Mouse (Mus musculus) CD8-positive naive resting alpha-beta T cell, adult 2 months (primary cell): ENCODE measurements around the gene Fam102a.
"Not testable (repeated sequence)": the region's sequence is repeated elsewhere in the genome, so short reads cannot be mapped to it uniquely, and the experiment has no call there.

Source experiments
- DNase-seq, 2 experiments: peaks; one replicate each; pipeline ENCODE4 v3.0.0; 2022; ENCODE audit warnings: low read depth in 2 of 2, low spot score in 2 of 2

Gene Fam102a

GRCm38 (mm10) chr2:32534733-32535471 lies at the start of gene Fam102a:
TSS of gene Fam102a (plus strand) at chr2:32535332.
- DNase-seq: peak; percentile 96 to 97

- DNase-seq: no peak
Measured at GRCm38 (mm10) chr2:32485751-32486150, 49.4 kb upstream of the Fam102a start.

- no peak for DNase-seq
Measured at GRCm38 (mm10) chr2:32486155-32486554, 49.0 kb upstream of the Fam102a start.

GRCm38 (mm10) chr2:32487124-32487623 lies 48.0 kb upstream of the Fam102a start:
- DNase-seq: peak; percentile 89 to 95

GRCm38 (mm10) chr2:32488679-32489078 lies 46.5 kb upstream of the Fam102a start:
- peak; percentile 79 to 84 for DNase-seq

- DNase-seq: not testable (repeated sequence)
Measured at GRCm38 (mm10) chr2:32490730-32491129, 44.4 kb upstream of the Fam102a start.

GRCm38 (mm10) chr2:32492661-32493060 lies 42.5 kb upstream of the Fam102a start:
- no peak for DNase-seq

GRCm38 (mm10) chr2:32493301-32493701 lies 41.8 kb upstream of the Fam102a start:
- DNase-seq: peak; percentile 81

GRCm38 (mm10) chr2:32494522-32494921 lies 40.6 kb upstream of the Fam102a start:
- no peak for DNase-seq

- DNase-seq: peak; percentile 80 to 88
Measured at GRCm38 (mm10) chr2:32495185-32495726, 39.9 kb upstream of the Fam102a start.

- peak; percentile 52 to 68 for DNase-seq
Measured at GRCm38 (mm10) chr2:32496190-32496589, 38.9 kb upstream of the Fam102a start.

- DNase-seq: no peak
Measured at GRCm38 (mm10) chr2:32499365-32499764, 35.8 kb upstream of the Fam102a start.

- DNase-seq: no peak
Measured at GRCm38 (mm10) chr2:32500461-32500860, 34.7 kb upstream of the Fam102a start.

- DNase-seq: no peak
Measured at GRCm38 (mm10) chr2:32501754-32502324, 33.3 kb upstream of the Fam102a start.

- no peak for DNase-seq
Measured at GRCm38 (mm10) chr2:32502843-32503242, 32.3 kb upstream of the Fam102a start.

GRCm38 (mm10) chr2:32503588-32503987 lies 31.5 kb upstream of the Fam102a start:
- DNase-seq: no peak

GRCm38 (mm10) chr2:32505536-32505935 lies 29.6 kb upstream of the Fam102a start:
- no peak for DNase-seq

- no peak for DNase-seq
Measured at GRCm38 (mm10) chr2:32506673-32507668, 28.2 kb upstream of the Fam102a start.

GRCm38 (mm10) chr2:32507906-32508305 lies 27.2 kb upstream of the Fam102a start:
- DNase-seq: no peak

GRCm38 (mm10) chr2:32509287-32509686 lies 25.8 kb upstream of the Fam102a start:
- DNase-seq: peak in 1 of 2 experiments; percentile 45

GRCm38 (mm10) chr2:32509896-32510295 lies 25.2 kb upstream of the Fam102a start:
- DNase-seq: no peak
